Mouse (Mus musculus): ENCODE measurements around the gene Lrrtm4.

DNA sequence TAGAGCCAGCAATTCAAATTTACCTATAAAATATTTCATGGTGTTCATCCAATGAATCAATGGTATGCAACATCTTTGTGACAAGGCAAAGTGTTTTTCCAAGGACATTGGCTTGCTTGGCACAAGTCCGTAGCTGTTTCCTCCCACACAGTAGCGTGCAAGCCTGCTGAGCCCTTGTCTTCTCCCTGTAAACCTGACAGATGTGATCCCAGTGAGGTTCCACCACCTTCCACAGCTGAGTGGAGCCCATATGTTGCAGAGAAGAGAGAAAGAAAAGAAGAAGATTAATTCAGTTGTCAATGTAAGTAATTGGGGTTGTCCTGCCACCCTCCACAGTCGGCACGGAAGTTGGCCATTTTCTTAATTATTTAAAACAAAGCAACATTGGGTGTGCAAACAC, 645.4 kb downstream of the Lrrtm4 start:
- TF ChIP-seq CTCF (IDR thresholded peaks at IDR 0.05; ENCODE audit: low read depth, low read length) (no peak), POLR2A (IDR thresholded peaks at IDR 0.05; ENCODE audit: insufficient read depth, low read length) (no peak)

Measured in ES-Bruce4 (cell line).